Mouse (Mus musculus): Measurements from ENCODE around the gene Sp6. TPM values are rescaled to one million over a fixed set of nuclear protein-coding genes. Genes with fewer than 3 reads are reported as not detected.

Gene Sp6
- polyA plus RNA-seq, 1 experiment from 2014 or later, result 0.08 TPM

GRCm38 (mm10) chr11:97003170-97003569 lies 10.0 kb upstream of the Sp6 start:
- Histone ChIP-seq H3K9me3 (replicated peaks) (no peaks in the 10 kb centered on the region), H3K4me3 (replicated peaks) (no peak overlapping the region), H3K4me1 (replicated peaks) (peaks cover 7% of the 10 kb centered on the region), H3K9ac (no peak overlapping the region), H3K4me2 (no peak overlapping the region), H3K27me3 (peaks cover 75% of the 10 kb centered on the region), H3K27ac (no peak overlapping the region), H3K36me3 (no peaks in the 10 kb centered on the region)
- no peak for ATAC-seq (ENCODE audit: low read depth)
- no peak for DNase-seq
- 39% methylated on average over 5 of the region's 5 CpGs for WGBS (ENCODE audit: insufficient replicate concordance)

- Histone ChIP-seq H3K9ac (no peak overlapping the region), H3K4me1 (replicated peaks) (peaks cover 7% of the 10 kb centered on the region), H3K27me3 (peaks cover 76% of the 10 kb centered on the region), H3K4me3 (replicated peaks) (no peak overlapping the region), H3K4me2 (no peak overlapping the region), H3K9me3 (replicated peaks) (no peaks in the 10 kb centered on the region), H3K36me3 (no peaks in the 10 kb centered on the region), H3K27ac (no peak overlapping the region)
- ATAC-seq (ENCODE audit: low read depth) (no peak), DNase-seq (no peak)
- 37% methylated on average over 9 of the region's 9 CpGs for WGBS (ENCODE audit: insufficient replicate concordance)
Observed at GRCm38 (mm10) chr11:97007093-97007794, 6.0 kb upstream of the Sp6 start.

- H3K9ac ChIP-seq, result no peak overlapping the region
- WGBS (ENCODE audit: insufficient replicate concordance), result 25% methylated on average over 8 of the region's 8 CpGs
- H3K27me3 ChIP-seq, result peaks cover 76% of the 10 kb centered on the region
- ATAC-seq (ENCODE audit: low read depth) (no peak), DNase-seq (no peak)
- peaks cover 7% of the 10 kb centered on the region for H3K4me1 ChIP-seq (replicated peaks)
- no peak overlapping the region for H3K27ac ChIP-seq
- no peaks in the 10 kb centered on the region for H3K36me3 ChIP-seq
- H3K4me2 ChIP-seq, result no peak overlapping the region
- H3K9me3 ChIP-seq (replicated peaks), result no peaks in the 10 kb centered on the region
- H3K4me3 ChIP-seq (replicated peaks), result no peak overlapping the region
Observed at GRCm38 (mm10) chr11:97009198-97009790, 3.9 kb upstream of the Sp6 start.

- peaks cover 98% of the 10 kb centered on the region for H3K27me3 ChIP-seq
- H3K27ac ChIP-seq, result no peak overlapping the region
- WGBS (ENCODE audit: insufficient replicate concordance), result 2% methylated on average over 36 of the region's 36 CpGs
- DNase-seq (no peak), ATAC-seq (ENCODE audit: low read depth) (no peak)
- H3K9me3 ChIP-seq (replicated peaks), result no peaks in the 10 kb centered on the region
- no peaks in the 10 kb centered on the region for H3K36me3 ChIP-seq
- H3K4me1 ChIP-seq (replicated peaks), result peaks cover 27% of the 10 kb centered on the region
- H3K4me3 ChIP-seq (replicated peaks), result peak overlapping the region; percentile 27; the same call in 1 of the 2 replicates
- H3K4me2 ChIP-seq, result peak overlapping the region; percentile 43
- no peak overlapping the region for H3K9ac ChIP-seq
Observed at GRCm38 (mm10) chr11:97017696-97018582, 4.7 kb downstream of the Sp6 start.

- ATAC-seq (ENCODE audit: low read depth), result no peak
- Histone ChIP-seq H3K36me3 (no peaks in the 10 kb centered on the region), H3K27ac (no peak overlapping the region), H3K9ac (no peak overlapping the region), H3K4me3 (replicated peaks) (peak overlapping the region; percentile 27), H3K4me2 (peak overlapping the region; percentile 43), H3K9me3 (replicated peaks) (no peaks in the 10 kb centered on the region), H3K4me1 (replicated peaks) (peaks cover 27% of the 10 kb centered on the region), H3K27me3 (peaks cover 98% of the 10 kb centered on the region)
- no peak for DNase-seq
- 2% methylated on average over 66 of the region's 68 CpGs for WGBS (ENCODE audit: insufficient replicate concordance)
Observed at GRCm38 (mm10) chr11:97018583-97019344, 5.6 kb downstream of the Sp6 start.

- Histone ChIP-seq H3K9me3 (replicated peaks) (no peaks in the 10 kb centered on the region), H3K27me3 (peaks cover 98% of the 10 kb centered on the region), H3K4me1 (replicated peaks) (peaks cover 27% of the 10 kb centered on the region), H3K27ac (no peak overlapping the region), H3K9ac (no peak overlapping the region), H3K36me3 (no peaks in the 10 kb centered on the region), H3K4me2 (peak overlapping the region; percentile 43; the same call in 1 of the 2 replicates), H3K4me3 (replicated peaks) (no peak overlapping the region)
- ATAC-seq (ENCODE audit: low read depth) (no peak), DNase-seq (no peak)
- 6% methylated on average over 13 of the region's 13 CpGs for WGBS (ENCODE audit: insufficient replicate concordance)
Observed at GRCm38 (mm10) chr11:97019345-97019708, 6.1 kb downstream of the Sp6 start.

- no peak for ATAC-seq (ENCODE audit: low read depth)
- peak overlapping the region; percentile 66; the same call in 1 of the 2 replicates for H3K9ac ChIP-seq
- WGBS (ENCODE audit: insufficient replicate concordance), result 6% methylated on average over 27 of the region's 27 CpGs
- H3K4me2 ChIP-seq, result peak overlapping the region; percentile 84
- H3K27me3 ChIP-seq, result peaks cover 96% of the 10 kb centered on the region
- H3K9me3 ChIP-seq (replicated peaks), result no peaks in the 10 kb centered on the region
- peaks cover 33% of the 10 kb centered on the region for H3K4me1 ChIP-seq (replicated peaks)
- H3K27ac ChIP-seq, result no peak overlapping the region
- H3K4me3 ChIP-seq (replicated peaks), result peak overlapping the region; percentile 63
- no peak for DNase-seq
- H3K36me3 ChIP-seq, result no peaks in the 10 kb centered on the region
Observed at GRCm38 (mm10) chr11:97021121-97021765, 8.0 kb downstream of the Sp6 start.

- Histone ChIP-seq H3K9ac (peak overlapping the region; percentile 66), H3K27me3 (peaks cover 90% of the 10 kb centered on the region), H3K4me2 (peak overlapping the region; percentile 84), H3K27ac (no peak overlapping the region), H3K4me1 (replicated peaks) (peaks cover 33% of the 10 kb centered on the region), H3K36me3 (no peaks in the 10 kb centered on the region), H3K4me3 (replicated peaks) (peak overlapping the region; percentile 63), H3K9me3 (replicated peaks) (no peaks in the 10 kb centered on the region)
- peak; percentile 49 for ATAC-seq (ENCODE audit: low read depth)
- DNase-seq, result peak; percentile 42
- WGBS (ENCODE audit: insufficient replicate concordance), result 1% methylated on average over 50 of the region's 50 CpGs
Observed at GRCm38 (mm10) chr11:97021873-97022484, 8.8 kb downstream of the Sp6 start.

GRCm38 (mm10) chr11:97024977-97025376 lies 11.8 kb downstream of the Sp6 start:
- ATAC-seq (ENCODE audit: low read depth) (no peak), DNase-seq (no peak)
- H3K4me2 ChIP-seq, result no peak overlapping the region
- WGBS (ENCODE audit: insufficient replicate concordance), result 44% methylated on average over 10 of the region's 10 CpGs
- H3K4me3 ChIP-seq (replicated peaks), result no peak overlapping the region
- H3K9ac ChIP-seq, result no peak overlapping the region
- no peaks in the 10 kb centered on the region for H3K36me3 ChIP-seq
- peaks cover 62% of the 10 kb centered on the region for H3K27me3 ChIP-seq
- H3K27ac ChIP-seq, result no peak overlapping the region
- H3K4me1 ChIP-seq (replicated peaks), result peaks cover 28% of the 10 kb centered on the region
- H3K9me3 ChIP-seq (replicated peaks), result no peaks in the 10 kb centered on the region

- WGBS (ENCODE audit: insufficient replicate concordance), result 12% methylated on average over 17 of the region's 17 CpGs
- Histone ChIP-seq H3K4me1 (replicated peaks) (peaks cover 36% of the 10 kb centered on the region), H3K4me3 (replicated peaks) (peak overlapping the region; percentile 32), H3K4me2 (peak overlapping the region; percentile 62), H3K27ac (peak overlapping the region; percentile 9; the same call in 1 of the 2 replicates), H3K27me3 (peaks cover 53% of the 10 kb centered on the region), H3K36me3 (no peaks in the 10 kb centered on the region), H3K9me3 (replicated peaks) (no peaks in the 10 kb centered on the region), H3K9ac (peak overlapping the region; percentile 63)
- peak; percentile 80 for DNase-seq
- ATAC-seq (ENCODE audit: low read depth), result peak; percentile 11; the same call in 1 of the 2 replicates
Observed at GRCm38 (mm10) chr11:97025721-97026344, 12.6 kb downstream of the Sp6 start.
